Mouse (Mus musculus) mouse trophoblast stem cell (cell line): ENCODE results near the gene Shq1.

ENCODE experiments used
- in situ Hi-C, 2 experiments: fragments of 300-500 bp; cut with MseI, MboI; formaldehyde crosslinking; loops; 2 replicates in 1 of 2; 3 replicates in 1 of 2; pipeline ENCODE4 v1.15.1; 2025

Shq1 gene

GRCm38 (mm10) chr6:100670880-100671344 lies at the start of gene Shq1:
Shq1 (minus strand) TSS chr6:100671157.
- in situ Hi-C loops, result no loop called here

GRCm38 (mm10) chr6:100720098-100720501 lies 49.1 kb upstream of the Shq1 start:
- in situ Hi-C loops, result no loop called here

- in situ Hi-C loops, result no loop called here
Measured at GRCm38 (mm10) chr6:100716817-100717216, 45.9 kb upstream of the Shq1 start.

- in situ Hi-C loops, result no loop called here
Measured at GRCm38 (mm10) chr6:100716152-100716551, 45.2 kb upstream of the Shq1 start.

- in situ Hi-C loops, result no loop called here
Measured at GRCm38 (mm10) chr6:100715296-100715828, 44.4 kb upstream of the Shq1 start.

GRCm38 (mm10) chr6:100710866-100711265 lies 39.9 kb upstream of the Shq1 start:
- in situ Hi-C loops, result no loop called here

GRCm38 (mm10) chr6:100710170-100710569 lies 39.2 kb upstream of the Shq1 start:
- in situ Hi-C loops, result no loop called here

GRCm38 (mm10) chr6:100709483-100709882 lies 38.5 kb upstream of the Shq1 start:
- in situ Hi-C loops, result no loop called here

GRCm38 (mm10) chr6:100708996-100709395 lies 38.0 kb upstream of the Shq1 start:
- in situ Hi-C loops, result no loop called here

GRCm38 (mm10) chr6:100708248-100708647 lies 37.3 kb upstream of the Shq1 start:
- in situ Hi-C loops, result no loop called here

GRCm38 (mm10) chr6:100707557-100707956 lies 36.6 kb upstream of the Shq1 start:
- in situ Hi-C loops, result no loop called here

GRCm38 (mm10) chr6:100706861-100707260 lies 35.9 kb upstream of the Shq1 start:
- in situ Hi-C loops, result no loop called here

GRCm38 (mm10) chr6:100705366-100705811 lies 34.4 kb upstream of the Shq1 start:
- in situ Hi-C loops, result no loop called here

GRCm38 (mm10) chr6:100704574-100705365 lies 33.8 kb upstream of the Shq1 start, which contains the start of gene Gxylt2:
Gxylt2 (plus strand) TSS chr6:100704734.
- in situ Hi-C loops, result no loop called here

GRCm38 (mm10) chr6:100704197-100704573 lies 33.2 kb upstream of the Shq1 start:
- in situ Hi-C loops, result no loop called here

GRCm38 (mm10) chr6:100700774-100701173 lies 29.8 kb upstream of the Shq1 start:
- in situ Hi-C loops, result no loop called here

GRCm38 (mm10) chr6:100699986-100700385 lies 29.0 kb upstream of the Shq1 start:
- in situ Hi-C loops, result no loop called here

- in situ Hi-C loops, result no loop called here
Measured at GRCm38 (mm10) chr6:100686341-100686740, 15.4 kb upstream of the Shq1 start.

- in situ Hi-C loops, result loop anchor here (5.0 kb wide), 1 partner anchor 199 kb away; no protein-coding TSS in a partner anchor
Measured at GRCm38 (mm10) chr6:100678636-100679035, 7.7 kb upstream of the Shq1 start.

- in situ Hi-C loops, result loop anchor here (5.0 kb wide), 1 partner anchor 201 kb away; no protein-coding TSS in a partner anchor
Measured at GRCm38 (mm10) chr6:100676461-100676860, 5.5 kb upstream of the Shq1 start.

- in situ Hi-C loops, result loop anchor here (5.0 kb wide), 1 partner anchor 202 kb away; no protein-coding TSS in a partner anchor
Measured at GRCm38 (mm10) chr6:100674974-100675373, 4.0 kb upstream of the Shq1 start.

GRCm38 (mm10) chr6:100671401-100671800 lies 444 bp upstream of the Shq1 start:
- in situ Hi-C loops, result no loop called here

- in situ Hi-C loops, result no loop called here
Measured at GRCm38 (mm10) chr6:100670370-100670841, 551 bp downstream of the Shq1 start.
